Mouse (Mus musculus) left cerebral cortex, postnatal 25 days (tissue): Measurements from ENCODE around the gene Rab22a. TPM values are rescaled to one million over a fixed set of nuclear protein-coding genes. Genes with fewer than 3 reads are reported as not detected.
"Not testable (repeated sequence)": the region's sequence is repeated elsewhere in the genome, so short reads cannot be mapped to it uniquely, and the experiment has no call there.

Source experiments
- DNase-seq, 2 experiments: peaks; one replicate each; pipeline ENCODE4 v3.0.0; 2022; ENCODE audit warnings: low spot score in 2 of 2, mixed read lengths in 1 of 2
- intact Hi-C: fragments of 180-260 bp; cut with DNase I; formaldehyde crosslinking; loops from one replicate; pipeline ENCODE4 v1.15.1; 2025
- total RNA-seq, 2 experiments: library from RNA; stranded (reverse); gene quantifications; 2 replicates each; pipeline ENCODE4 v1.2.3; 2021

Rab22a gene
- total RNA-seq: 10 to 100 TPM; 24.5 to 29.3 TPM

GRCm38 (mm10) chr2:173659057-173659925 is at the start of gene Rab22a:
Rab22a (plus strand) TSS chr2:173659760.
- intact Hi-C loops: loop anchor here (1.0 to 5.0 kb wide), 2 partner anchors 78 to 128 kb away; partner anchors contain the start of gene Vapb
- DNase-seq: peak; percentile 97 to 98

GRCm38 (mm10) chr2:173615378-173616081 is 44.0 kb upstream of the Rab22a start:
- DNase-seq: no peak
- intact Hi-C loops: no loop called here

DNA sequence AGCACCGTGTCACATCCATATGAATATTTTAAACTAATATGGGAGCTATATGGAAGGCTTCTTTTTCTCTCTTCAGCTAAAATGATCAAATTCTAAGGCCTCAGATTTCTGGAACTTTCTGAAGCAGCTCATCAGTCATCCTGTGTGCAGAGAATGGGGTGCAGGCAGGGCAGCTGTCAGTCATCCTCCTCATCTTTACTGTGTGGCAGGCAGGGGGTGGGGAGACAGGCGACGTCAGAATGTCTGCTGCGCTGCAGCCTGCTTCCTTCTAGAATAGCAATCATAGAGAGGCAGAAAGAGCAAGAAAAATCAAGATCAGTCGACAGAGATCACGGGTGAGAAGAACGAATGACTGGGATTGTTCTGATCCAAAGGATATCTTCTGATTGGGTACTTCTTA is 43.4 kb upstream of the Rab22a start:
- DNase-seq: no peak
- intact Hi-C loops: no loop called here

GRCm38 (mm10) chr2:173619132-173619531 is 40.4 kb upstream of the Rab22a start:
- intact Hi-C loops: no loop called here

GRCm38 (mm10) chr2:173620645-173621044 is 38.9 kb upstream of the Rab22a start:
- intact Hi-C loops: no loop called here
- DNase-seq: no peak

More at GRCm38 (mm10) chr2:173619132-173619531, 40.4 kb upstream of the Rab22a start:
- DNase-seq: no peak

DNA sequence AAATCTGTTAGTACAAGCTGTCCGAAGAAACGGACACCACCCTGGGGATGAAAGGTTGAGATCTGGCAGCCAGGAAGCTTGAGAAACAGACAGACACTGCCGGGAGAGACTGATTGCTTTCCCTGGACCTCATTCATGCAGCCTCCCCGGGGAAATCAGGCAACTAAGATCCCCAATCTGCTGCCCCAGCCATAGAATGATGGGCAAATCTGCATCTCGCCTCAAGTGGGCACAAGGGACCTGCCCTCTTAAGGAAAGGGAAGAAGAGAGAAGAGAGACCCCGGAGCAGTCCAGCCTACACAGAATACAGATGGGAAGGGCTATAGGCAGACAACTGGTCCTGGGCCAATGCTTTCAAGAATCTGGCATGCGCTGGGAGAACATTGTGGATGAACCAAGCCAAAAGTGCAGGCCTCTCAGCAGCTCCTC is 37.4 kb upstream of the Rab22a start:
- DNase-seq: no peak

DNA sequence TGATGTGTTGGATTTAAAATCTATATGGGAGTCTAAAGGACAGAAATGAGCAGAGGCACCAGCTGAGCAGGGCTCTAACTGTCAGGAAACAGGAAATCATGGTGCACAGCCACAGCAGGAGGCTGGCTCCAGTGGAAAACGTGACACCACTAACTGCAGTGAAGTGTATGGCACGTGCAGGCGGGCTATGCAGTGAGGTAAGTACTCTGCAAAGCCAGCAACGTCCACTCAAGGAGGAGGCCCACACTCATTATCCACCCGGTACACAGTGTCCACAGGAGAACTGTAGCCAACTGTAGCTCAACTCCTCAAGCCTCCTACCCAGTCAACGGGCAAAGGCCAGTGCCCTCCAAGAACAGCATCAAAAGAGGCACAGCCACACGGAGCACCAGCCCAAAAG is 34.9 kb upstream of the Rab22a start:
- no peak for DNase-seq
- intact Hi-C loops: no loop called here

More for the DNA sequence above, 37.4 kb upstream of the Rab22a start:
- intact Hi-C loops: no loop called here

DNA sequence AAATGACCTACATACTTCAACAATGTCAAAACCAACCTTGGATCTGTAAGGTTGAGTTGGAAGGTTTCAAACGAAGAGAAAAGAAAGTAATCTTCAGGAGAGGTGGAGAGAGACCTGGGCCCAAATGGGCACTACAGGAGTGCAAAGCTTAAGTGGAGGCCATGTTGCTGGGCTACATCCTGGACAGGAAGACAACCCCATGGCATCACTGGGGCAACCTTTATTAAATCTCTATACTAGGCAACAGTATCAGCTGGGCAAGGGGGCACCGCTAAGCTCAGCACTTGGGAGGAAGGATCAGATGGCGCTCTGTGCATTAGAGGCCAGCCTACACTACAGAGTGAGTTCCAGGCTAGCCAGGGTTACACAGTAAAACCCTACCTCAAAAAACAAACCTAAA is 33.8 kb upstream of the Rab22a start:
- intact Hi-C loops: no loop called here
- no peak for DNase-seq

- intact Hi-C loops, DNase-seq: not testable (repeated sequence)
Measured at GRCm38 (mm10) chr2:173634106-173634505, 25.5 kb upstream of the Rab22a start.

DNA sequence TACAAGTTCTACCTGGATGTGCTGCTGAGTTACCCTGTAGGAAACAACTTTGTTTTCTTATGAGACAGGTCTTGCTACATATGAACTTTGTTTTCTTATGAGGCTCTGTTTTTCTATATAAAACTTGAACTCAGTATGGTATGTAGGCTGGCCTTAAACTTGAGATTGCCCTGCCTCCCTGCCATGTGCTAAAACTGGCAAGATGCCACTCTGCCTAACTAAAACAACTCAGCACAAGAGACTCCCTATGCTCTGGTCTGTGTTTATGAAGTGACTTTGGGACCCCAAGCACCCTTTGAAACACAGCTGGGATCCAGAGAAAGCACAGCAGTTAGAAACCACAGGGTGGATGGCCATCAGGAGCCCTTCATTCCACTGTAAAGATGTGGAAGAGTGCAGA is 18.2 kb upstream of the Rab22a start:
- DNase-seq: no peak
- intact Hi-C loops: no loop called here

- intact Hi-C loops: no loop called here
- no peak for DNase-seq
Measured at GRCm38 (mm10) chr2:173642262-173642999, 17.1 kb upstream of the Rab22a start.

DNA sequence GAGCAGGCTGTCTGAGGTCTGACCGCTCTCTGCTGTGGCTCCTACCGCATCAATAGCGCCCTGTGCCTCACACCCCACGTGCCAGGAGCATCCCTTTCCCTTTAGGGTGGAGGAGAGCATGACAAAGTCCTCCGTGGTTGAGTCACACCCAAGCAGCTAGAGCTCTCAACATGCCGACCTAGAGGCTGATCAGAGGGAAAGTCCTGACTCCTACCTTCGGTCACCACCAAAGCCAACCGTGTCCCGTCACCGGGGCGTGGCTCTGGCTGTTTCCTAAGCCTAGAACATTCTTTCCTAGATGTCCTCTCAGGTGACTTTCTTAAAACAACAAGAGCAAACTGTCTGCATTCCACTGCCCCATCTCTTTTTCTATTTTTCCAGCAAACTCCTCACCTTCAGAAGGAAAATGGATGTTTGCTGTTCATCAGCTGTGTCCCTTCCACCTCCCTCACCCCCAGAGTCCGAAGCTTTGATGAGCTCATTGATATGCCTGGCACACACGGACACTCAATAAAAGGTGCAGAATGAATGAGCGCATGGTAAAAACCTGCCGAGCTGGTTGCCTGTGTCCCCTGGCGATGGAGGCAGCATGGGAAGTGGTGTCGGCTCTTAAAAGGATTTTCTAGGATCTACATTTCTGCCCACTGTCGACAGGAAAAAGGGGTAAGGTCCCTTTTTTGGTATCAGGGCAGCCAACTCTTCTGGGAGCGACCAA is 12.2 kb upstream of the Rab22a start:
- DNase-seq: no peak

DNA sequence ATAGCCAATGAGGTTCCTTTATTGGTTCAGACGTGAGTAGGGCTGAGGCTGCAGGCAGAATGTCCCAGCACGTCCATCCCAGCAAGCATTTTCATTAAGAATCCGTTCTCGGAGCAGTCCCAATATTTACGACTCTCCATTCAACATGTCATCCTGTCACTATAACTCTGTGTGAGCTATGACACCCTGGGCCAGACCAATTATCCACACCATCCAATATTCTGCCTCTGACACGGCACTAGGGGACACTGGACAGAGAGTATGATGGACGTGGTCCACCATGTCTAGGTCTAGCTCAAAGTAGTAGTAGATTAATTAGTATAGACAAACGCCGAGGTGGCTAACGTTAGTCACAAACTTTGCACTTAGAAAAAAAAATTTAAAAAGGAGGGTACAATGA is 9.8 kb upstream of the Rab22a start:
- intact Hi-C loops: no loop called here
- no peak for DNase-seq

More for the DNA sequence above, 12.2 kb upstream of the Rab22a start:
- intact Hi-C loops: no loop called here

- intact Hi-C loops: no loop called here
Measured at GRCm38 (mm10) chr2:173653526-173653925, 6.0 kb upstream of the Rab22a start.

GRCm38 (mm10) chr2:173657736-173658135 is 1.8 kb upstream of the Rab22a start:
- no peak for DNase-seq
- intact Hi-C loops: loop anchor here (5.0 kb wide), 1 partner anchor 130 kb away; no protein-coding TSS in a partner anchor

More at GRCm38 (mm10) chr2:173653526-173653925, 6.0 kb upstream of the Rab22a start:
- no peak for DNase-seq

DNA sequence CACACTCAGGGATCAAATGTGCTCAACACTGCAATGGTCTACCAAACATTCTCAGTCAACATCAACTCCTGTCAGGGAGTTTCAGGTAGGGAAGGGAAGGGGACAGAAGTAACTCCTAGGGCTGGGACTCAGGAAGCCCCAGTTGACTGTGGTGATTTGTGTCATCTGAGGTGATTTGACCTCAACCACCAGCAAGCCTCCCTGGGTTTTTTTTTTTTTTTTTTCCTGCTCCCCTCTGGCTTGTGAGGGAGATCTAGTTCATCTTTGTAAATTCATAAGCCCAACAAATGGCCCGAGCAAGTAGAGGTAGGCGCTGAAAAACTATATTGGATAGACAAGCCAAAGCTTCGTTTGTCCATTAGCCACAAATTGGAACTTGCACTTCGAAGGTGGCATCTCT is 1.0 kb upstream of the Rab22a start:
- intact Hi-C loops: loop anchor here (5.0 kb wide), 1 partner anchor 129 kb away; no protein-coding TSS in a partner anchor

DNA sequence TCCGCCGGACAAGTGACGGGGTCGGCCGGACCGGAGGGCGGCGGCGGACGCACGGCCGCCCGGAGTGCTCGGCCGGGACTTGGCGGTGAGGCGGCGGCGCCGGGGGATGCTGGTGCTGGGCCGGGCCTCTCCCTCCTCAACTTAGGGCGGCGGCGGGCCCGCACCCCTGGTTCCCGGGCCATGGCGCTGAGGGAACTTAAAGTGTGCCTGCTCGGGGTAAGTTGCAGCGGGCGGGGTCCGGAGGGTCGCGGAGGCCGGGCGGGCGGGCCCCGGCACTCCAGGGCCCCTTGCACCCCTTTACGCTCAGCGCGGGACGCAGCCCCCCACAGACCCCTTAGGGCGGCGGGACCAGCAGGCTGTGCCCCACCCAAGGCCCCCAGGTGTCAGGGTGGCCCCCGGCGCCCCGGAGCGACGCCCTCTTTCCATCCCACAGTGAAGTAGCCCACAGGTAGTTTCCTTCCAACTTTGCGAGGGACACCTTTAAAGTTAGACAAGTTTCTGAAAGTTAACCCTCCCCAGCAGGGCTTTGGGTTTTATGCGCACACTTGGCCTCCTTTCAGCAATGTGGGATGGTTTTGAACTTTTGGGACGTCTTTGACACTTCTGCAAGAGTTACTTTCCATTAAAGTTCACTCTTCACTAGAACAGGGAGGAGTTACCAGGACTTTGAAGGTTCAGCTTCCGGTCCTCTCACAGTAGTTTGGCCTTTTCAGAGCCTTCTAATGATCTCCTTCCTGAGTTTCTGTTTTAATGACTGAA is 545 bp downstream of the Rab22a start:
- intact Hi-C loops: loop anchor here (1.0 to 5.0 kb wide), 2 partner anchors 77 to 127 kb away; partner anchors contain the start of gene Vapb
- DNase-seq: no peak

More for the DNA sequence above, 1.0 kb upstream of the Rab22a start:
- DNase-seq: no peak

GRCm38 (mm10) chr2:173662255-173662950 is 2.8 kb downstream of the Rab22a start:
- intact Hi-C loops: no loop called here
- no peak for DNase-seq
